Mouse (Mus musculus) limb, embryonic 10.5 days (tissue): ENCODE results near the gene Gm15319. TPM values are rescaled to one million over a fixed set of nuclear protein-coding genes. Genes with fewer than 3 reads are reported as not detected.
"Not testable (repeated sequence)": the region's sequence is repeated elsewhere in the genome, so short reads cannot be mapped to it uniquely, and the experiment has no call there.

Experiments used
- DNase-seq: peaks from one replicate; pipeline ENCODE4 v3.0.0-alpha.2; 2017; ENCODE audit warnings: low spot score
- H3K27ac ChIP-seq: fragments of 300-500 bp; sonication (generic); 2 replicates; pipeline ENCODE4 v1.5.1; 2016; ENCODE audit warnings: mild to moderate bottlenecking
- H3K27me3 ChIP-seq: fragments of 300-500 bp; sonication (generic); 2 replicates; pipeline ENCODE4 v1.6.1; 2016; ENCODE audit warnings: low read depth, mild to moderate bottlenecking; ENCODE audit not compliant: poor library complexity, severe bottlenecking
- H3K36me3 ChIP-seq: fragments of 300-500 bp; sonication (generic); 2 replicates; pipeline ENCODE4 v1.6.1; 2016; ENCODE audit warnings: mild to moderate bottlenecking, moderate library complexity
- H3K4me1 ChIP-seq: fragments of 300-500 bp; sonication (generic); 2 replicates; pipeline ENCODE4 v1.6.1; 2016
- H3K4me3 ChIP-seq: fragments of 300-500 bp; sonication (generic); 2 replicates; pipeline ENCODE4 v1.5.1; 2016; ENCODE audit warnings: mild to moderate bottlenecking, moderate library complexity
- H3K9me3 ChIP-seq: fragments of 300-500 bp; sonication (generic); replicated peaks from 2 replicates; pipeline ENCODE4 v1.6.1; 2016; ENCODE audit warnings: mild to moderate bottlenecking
- WGBS: fragments of 180-500 bp; shearing (Covaris S2); methylation state at CpG from one replicate; pipeline ENCODE4 v1.1.7; 2016; 5-methylcytosine and 5-hydroxymethylcytosine counted together
- polyA plus RNA-seq: library from polyadenylated mRNA; unstranded; fragments of >200 nt; fragmentation: Nextera tagmentation; extraction: Ambion mirVana; gene quantifications from 2 replicates; pipeline ENCODE4 v1.2.1, GENCODE M21; 2016

The Gm15319 gene
- polyA plus RNA-seq, 1 experiment from 2014 or later, result not detected

- H3K27ac ChIP-seq, DNase-seq, H3K27me3 ChIP-seq, H3K9me3 ChIP-seq, H3K4me3 ChIP-seq, H3K36me3 ChIP-seq, H3K4me1 ChIP-seq: not testable (repeated sequence)
These were observed 69.0 kb downstream of the Gm15319 start for GRCm38 (mm10) chr8:20293966-20294365.

DNA sequence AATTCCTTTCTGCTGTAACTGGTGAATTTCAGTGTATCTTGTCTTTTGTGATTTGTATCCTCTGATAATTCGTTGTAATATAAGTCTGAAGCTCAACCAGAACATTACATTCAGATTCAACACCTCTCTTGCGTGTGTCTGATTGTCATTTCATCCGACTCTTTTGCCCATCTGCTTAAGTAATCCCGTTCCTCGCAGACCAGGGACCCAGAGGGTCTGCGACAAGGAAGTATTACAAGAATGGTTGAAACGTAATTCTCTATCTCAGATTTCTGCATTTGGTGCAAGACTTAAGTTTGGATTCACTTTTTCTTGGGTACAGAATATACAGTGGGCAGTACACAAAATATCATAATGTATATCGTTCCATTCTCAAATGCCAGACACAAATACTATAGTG lies 73.0 kb downstream of the Gm15319 start:
- H3K4me1 ChIP-seq, H3K9me3 ChIP-seq, H3K27me3 ChIP-seq, DNase-seq, H3K4me3 ChIP-seq, H3K27ac ChIP-seq, H3K36me3 ChIP-seq: not testable (repeated sequence)
- WGBS, result 86% methylated on average over 5 of the region's 8 CpGs

- not testable (repeated sequence) for H3K4me3 ChIP-seq, H3K27me3 ChIP-seq, H3K9me3 ChIP-seq, DNase-seq, H3K27ac ChIP-seq, H3K36me3 ChIP-seq, H3K4me1 ChIP-seq
- WGBS, result 98% methylated on average over 2 of the region's 3 CpGs
These were observed 74.1 kb downstream of the Gm15319 start for GRCm38 (mm10) chr8:20288878-20289277.

GRCm38 (mm10) chr8:20287706-20288105 lies 75.3 kb downstream of the Gm15319 start:
- not testable (repeated sequence) for H3K4me3 ChIP-seq, H3K27me3 ChIP-seq, H3K4me1 ChIP-seq, H3K9me3 ChIP-seq, DNase-seq, H3K36me3 ChIP-seq, H3K27ac ChIP-seq
- WGBS, result 90% methylated on average over 3 of the region's 3 CpGs
